Mouse (Mus musculus) testis, adult 2 months (tissue): ENCODE results near the gene Abca2. TPM values are rescaled to one million over a fixed set of nuclear protein-coding genes. Genes with fewer than 3 reads are reported as not detected.

Experiments used
- H3K27ac ChIP-seq: fragments of 200-500 bp; 2 replicates; pipeline ENCODE4 v1.5.1; 2012; ENCODE audit warnings: low read depth, low read length; ENCODE audit not compliant: control insufficient read depth, insufficient read depth
- H3K27me3 ChIP-seq: fragments of 200-500 bp; 2 replicates; pipeline ENCODE4 v1.6.1; 2012; ENCODE audit warnings: mild to moderate bottlenecking, low read length, moderate library complexity; ENCODE audit not compliant: control insufficient read depth, insufficient read depth
- H3K36me3 ChIP-seq: fragments of 200-500 bp; 2 replicates; pipeline ENCODE4 v1.6.1; 2012; ENCODE audit warnings: mild to moderate bottlenecking, low read length; ENCODE audit not compliant: control insufficient read depth, insufficient read depth
- H3K4me1 ChIP-seq: fragments of 200-500 bp; 2 replicates; pipeline ENCODE4 v1.6.1; 2012; ENCODE audit warnings: low read length; ENCODE audit not compliant: control insufficient read depth, insufficient read depth
- H3K4me3 ChIP-seq: fragments of 200-500 bp; 2 replicates; pipeline ENCODE4 v1.5.1; 2012; ENCODE audit warnings: low read depth, mild to moderate bottlenecking, low read length, moderate library complexity, mixed read lengths; ENCODE audit not compliant: control insufficient read depth
- CTCF ChIP-seq: fragments of 200-500 bp; IDR thresholded peaks from 2 replicates; pipeline ENCODE4 v1.5.1; 2012; ENCODE audit warnings: low read depth, mild to moderate bottlenecking, inconsistent platforms, low read length, moderate library complexity; ENCODE audit not compliant: control insufficient read depth, insufficient read depth, insufficient replicate concordance
- POLR2A ChIP-seq: fragments of 200-500 bp; IDR thresholded peaks from 2 replicates; pipeline ENCODE4 v1.6.1; 2012; ENCODE audit warnings: low read depth, mild to moderate bottlenecking, inconsistent platforms, low read length, moderate library complexity; ENCODE audit not compliant: control insufficient read depth
- polyA plus RNA-seq: library from polyadenylated mRNA; depleted of rRNA; stranded (reverse); fragments of >200 nt; gene quantifications from 2 replicates; pipeline ENCODE4 v1.2.3, GENCODE M21; 2012

The Abca2 gene
- polyA plus RNA-seq, 1 experiment = 18.3 TPM

DNA sequence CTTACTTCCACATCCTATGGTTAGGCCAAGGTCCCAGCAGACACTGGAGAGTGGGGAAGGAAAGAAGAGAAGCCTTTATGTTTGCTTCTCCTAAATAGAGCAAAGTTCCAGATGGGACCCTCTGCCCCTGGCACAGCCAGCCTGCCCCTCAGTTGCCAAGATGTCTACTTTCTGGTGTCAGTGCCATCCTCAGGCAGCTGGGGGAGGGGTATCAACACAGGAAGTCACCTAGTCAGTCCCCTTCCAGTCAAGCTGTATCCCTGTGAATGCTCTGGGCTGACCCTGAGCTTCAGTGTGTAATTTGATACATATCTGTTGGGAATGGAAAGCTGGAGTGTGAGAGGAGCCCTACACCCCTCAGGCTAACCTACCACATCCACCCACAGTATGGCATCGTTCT, 31.5 kb upstream of the Abca2 start:
- Histone ChIP-seq H3K27me3 (no peaks in the 10 kb centered on the region), H3K4me1 (peaks cover 10% of the 10 kb centered on the region), H3K27ac (no peak overlapping the region)

DNA sequence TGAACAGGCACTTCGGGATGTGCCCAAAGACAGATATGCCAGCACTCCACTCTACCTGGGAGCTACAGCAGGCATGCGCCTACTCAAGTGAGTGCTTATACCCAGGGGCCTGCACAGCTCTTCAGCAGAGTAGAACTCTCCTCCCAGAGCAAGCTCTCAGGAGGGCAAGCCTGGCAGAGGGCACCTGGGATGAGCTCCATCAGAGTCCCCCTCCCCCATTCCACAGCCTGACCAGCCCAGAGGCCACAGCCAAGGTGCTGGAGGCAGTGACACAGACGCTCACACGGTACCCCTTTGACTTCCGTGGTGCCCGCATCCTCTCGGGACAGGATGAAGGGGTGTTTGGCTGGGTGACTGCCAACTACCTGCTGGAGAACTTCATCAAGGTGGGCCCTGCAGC, 30.4 kb upstream of the Abca2 start:
- Histone ChIP-seq H3K4me3 (no peak overlapping the region), H3K27ac (no peak overlapping the region), H3K4me1 (peaks cover 15% of the 10 kb centered on the region), H3K36me3 (no peaks in the 10 kb centered on the region), H3K27me3 (no peaks in the 10 kb centered on the region)
- no peak for TF ChIP-seq POLR2A
- no peak for TF ChIP-seq CTCF

More for the DNA sequence above, 31.5 kb upstream of the Abca2 start:
- Histone ChIP-seq H3K4me3 (no peak overlapping the region), H3K36me3 (no peaks in the 10 kb centered on the region)
- no peak for TF ChIP-seq CTCF

DNA sequence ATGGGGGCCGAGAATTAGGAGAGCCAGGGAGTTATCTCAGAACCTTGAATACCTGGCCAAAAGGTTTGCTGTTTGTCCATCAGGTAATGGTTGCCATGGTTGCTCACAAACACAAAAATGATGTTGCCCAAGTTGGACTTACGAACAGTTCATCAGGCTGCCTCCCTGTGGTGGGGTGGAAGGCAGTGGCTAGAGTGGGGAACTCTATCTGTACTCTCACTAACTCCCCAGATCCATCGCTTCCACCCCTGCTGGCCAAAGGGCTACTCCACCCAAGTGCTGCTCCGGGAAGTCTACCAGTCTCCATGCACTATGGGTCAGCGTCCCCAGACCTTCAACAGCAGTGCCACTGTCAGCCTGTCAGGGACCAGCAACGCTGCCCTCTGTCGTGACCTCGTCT, 29.5 kb upstream of the Abca2 start, which contains the start of gene Npdc1:
Gene Npdc1, plus strand, starts transcription at position 301 of the 400 bp plus-strand sequence.
- Histone ChIP-seq H3K27ac (no peak within 1 kb of the TSS), H3K27me3 (no peaks in the 10 kb centered on the region), H3K4me3 (no peak within 1 kb of the TSS), H3K36me3 (no peaks in the 10 kb centered on the region), H3K4me1 (peaks cover 18% of the 10 kb centered on the region)
- TF ChIP-seq POLR2A (no peak), CTCF (no peak)

DNA sequence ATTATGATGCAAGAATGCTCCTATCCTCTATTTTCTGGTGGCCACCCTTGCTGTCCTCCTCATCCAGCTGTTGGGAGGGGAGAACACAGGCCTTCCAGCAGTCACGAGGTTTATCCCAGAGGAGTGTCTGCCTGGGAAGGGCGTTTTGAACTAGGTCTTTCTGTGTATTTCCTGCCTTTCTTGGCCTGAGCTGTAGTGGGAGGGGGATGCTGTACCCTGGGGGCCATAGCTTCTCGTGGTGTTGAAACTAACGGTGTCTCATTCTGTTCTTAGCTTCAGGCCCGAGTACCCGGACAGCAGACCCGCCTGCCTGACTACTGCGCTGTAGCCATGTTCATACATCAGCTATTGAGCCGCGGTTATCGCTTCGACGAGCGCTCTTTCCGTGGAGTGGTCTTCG, 28.2 kb upstream of the Abca2 start:
- Histone ChIP-seq H3K36me3 (no peaks in the 10 kb centered on the region), H3K27ac (no peak overlapping the region), H3K4me3 (peak overlapping the region; percentile 33), H3K27me3 (no peaks in the 10 kb centered on the region), H3K4me1 (peaks cover 18% of the 10 kb centered on the region)
- TF ChIP-seq POLR2A = no peak
- TF ChIP-seq CTCF = no peak

DNA sequence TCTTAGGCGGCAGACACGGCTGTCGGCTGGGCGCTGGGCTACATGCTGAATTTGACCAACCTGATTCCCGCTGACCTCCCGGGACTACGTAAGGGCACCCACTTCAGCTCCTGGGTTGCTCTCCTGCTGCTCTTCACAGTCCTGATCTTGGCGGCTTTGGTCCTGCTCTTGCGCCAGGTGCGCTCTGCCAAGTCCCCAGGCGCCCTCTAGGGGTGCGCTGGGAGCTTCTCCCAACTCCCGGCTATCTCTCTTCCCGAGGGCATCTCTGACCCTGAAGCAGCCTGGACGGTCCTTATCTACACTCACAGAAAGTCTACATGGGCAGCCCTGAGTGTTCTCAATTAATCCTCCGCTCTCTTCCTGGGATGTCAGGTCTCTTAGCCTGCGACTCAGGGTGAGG, 27.7 kb upstream of the Abca2 start:
- Histone ChIP-seq H3K27ac (no peak overlapping the region), H3K4me1 (peaks cover 15% of the 10 kb centered on the region), H3K36me3 (no peaks in the 10 kb centered on the region), H3K27me3 (no peaks in the 10 kb centered on the region), H3K4me3 (peak overlapping the region; percentile 33)
- TF ChIP-seq POLR2A = no peak
- TF ChIP-seq CTCF = peak; percentile 37; the same call in 1 of the 2 replicates

DNA sequence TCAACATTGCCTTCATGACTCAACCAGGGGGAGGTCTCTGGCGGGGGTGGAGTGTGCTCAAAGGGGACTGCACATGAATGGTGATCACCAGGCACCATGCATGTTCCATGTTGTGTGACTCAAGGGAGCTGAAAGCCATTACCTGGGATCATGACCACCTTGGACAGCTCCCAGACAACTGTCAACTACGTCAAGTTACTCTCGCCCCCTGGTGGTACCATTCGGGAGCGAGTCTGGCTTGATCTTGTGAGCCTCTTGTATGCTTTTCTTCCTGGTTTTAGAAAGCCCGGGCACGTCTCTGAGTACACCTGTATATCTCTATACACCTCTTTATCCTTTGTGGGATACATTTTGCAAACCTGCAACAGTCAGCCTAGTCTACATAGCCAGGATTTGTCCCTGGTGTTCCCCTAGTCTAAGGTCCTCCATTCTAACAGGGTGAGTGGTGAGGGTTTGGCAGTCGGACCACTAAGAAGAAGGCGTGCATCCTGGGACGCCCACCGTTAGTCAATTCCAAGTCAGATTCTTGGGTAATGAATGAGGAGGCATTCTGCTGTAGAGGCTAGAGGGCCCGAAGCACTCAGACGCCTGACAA, 26.0 kb upstream of the Abca2 start:
- Histone ChIP-seq H3K27ac (no peak overlapping the region), H3K4me3 (peak overlapping the region; percentile 86), H3K4me1 (peaks cover 8% of the 10 kb centered on the region), H3K36me3 (no peaks in the 10 kb centered on the region), H3K27me3 (no peaks in the 10 kb centered on the region)
- TF ChIP-seq POLR2A = no peak
- TF ChIP-seq CTCF = peak; percentile 59; the same call in 1 of the 2 replicates

DNA sequence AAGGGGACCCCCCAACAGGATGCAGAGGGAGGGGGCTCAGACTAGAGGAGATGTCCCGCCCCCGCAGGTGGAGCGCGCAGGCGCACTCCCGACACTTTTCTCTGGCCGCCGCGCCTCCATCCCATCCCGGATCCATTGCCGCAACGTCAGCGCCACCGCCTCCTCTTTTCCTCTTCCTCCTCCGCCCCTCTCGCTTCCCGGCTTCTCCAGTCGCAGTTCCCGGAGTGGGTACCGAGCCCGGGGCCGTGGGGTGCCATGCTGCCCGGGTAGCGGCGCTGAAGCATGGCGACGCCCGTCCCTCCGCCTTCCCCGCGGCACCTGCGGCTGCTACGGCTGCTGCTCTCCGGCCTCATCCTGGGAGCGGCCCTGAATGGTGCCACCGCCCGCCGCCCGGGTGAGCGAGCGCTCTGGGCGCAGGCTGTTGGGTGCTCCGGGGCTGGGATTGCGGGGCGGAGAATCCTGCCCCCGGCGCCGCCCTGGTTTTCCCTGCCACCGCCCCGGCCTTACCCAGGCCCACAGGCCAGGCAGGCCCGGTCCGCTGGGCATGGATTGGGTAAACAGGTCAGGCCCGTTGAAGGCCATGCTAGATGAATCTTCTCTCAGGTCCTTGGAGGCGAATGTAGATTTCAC, 25.4 kb upstream of the Abca2 start:
- no peak overlapping the region for H3K27ac ChIP-seq
- no peaks in the 10 kb centered on the region for H3K27me3 ChIP-seq
- H3K4me3 ChIP-seq = peak overlapping the region; percentile 86
- H3K4me1 ChIP-seq = peaks cover 8% of the 10 kb centered on the region
- no peaks in the 10 kb centered on the region for H3K36me3 ChIP-seq
- TF ChIP-seq CTCF = no peak
- TF ChIP-seq POLR2A = peak; percentile 46

DNA sequence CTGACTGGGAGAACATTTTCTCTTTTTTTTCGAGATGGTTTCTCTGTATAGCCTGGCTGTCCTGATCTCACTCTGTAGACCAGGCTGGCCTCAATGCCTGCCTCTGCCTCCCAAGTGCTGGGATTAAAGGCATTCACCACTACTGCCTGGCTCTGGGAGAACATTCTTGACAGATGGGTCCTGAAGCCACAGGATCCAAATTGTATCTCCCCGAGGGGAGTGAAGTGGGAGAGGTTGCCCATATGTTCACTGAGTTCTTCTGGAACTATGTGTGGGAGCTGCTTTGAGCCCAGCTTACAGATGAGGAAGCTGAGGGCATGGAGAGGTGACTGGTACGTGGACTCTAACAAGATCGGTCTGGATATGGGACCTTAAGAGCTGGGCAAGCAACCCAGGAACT, 24.5 kb upstream of the Abca2 start:
- H3K27ac ChIP-seq = no peak overlapping the region
- no peaks in the 10 kb centered on the region for H3K36me3 ChIP-seq
- TF ChIP-seq POLR2A (no peak), CTCF (no peak)
- H3K4me3 ChIP-seq = no peak overlapping the region
- peaks cover 8% of the 10 kb centered on the region for H3K4me1 ChIP-seq
- H3K27me3 ChIP-seq = no peaks in the 10 kb centered on the region
